18 mouse cellular contexts compared by ENCODE assay signal in the genomic region with DNA sequence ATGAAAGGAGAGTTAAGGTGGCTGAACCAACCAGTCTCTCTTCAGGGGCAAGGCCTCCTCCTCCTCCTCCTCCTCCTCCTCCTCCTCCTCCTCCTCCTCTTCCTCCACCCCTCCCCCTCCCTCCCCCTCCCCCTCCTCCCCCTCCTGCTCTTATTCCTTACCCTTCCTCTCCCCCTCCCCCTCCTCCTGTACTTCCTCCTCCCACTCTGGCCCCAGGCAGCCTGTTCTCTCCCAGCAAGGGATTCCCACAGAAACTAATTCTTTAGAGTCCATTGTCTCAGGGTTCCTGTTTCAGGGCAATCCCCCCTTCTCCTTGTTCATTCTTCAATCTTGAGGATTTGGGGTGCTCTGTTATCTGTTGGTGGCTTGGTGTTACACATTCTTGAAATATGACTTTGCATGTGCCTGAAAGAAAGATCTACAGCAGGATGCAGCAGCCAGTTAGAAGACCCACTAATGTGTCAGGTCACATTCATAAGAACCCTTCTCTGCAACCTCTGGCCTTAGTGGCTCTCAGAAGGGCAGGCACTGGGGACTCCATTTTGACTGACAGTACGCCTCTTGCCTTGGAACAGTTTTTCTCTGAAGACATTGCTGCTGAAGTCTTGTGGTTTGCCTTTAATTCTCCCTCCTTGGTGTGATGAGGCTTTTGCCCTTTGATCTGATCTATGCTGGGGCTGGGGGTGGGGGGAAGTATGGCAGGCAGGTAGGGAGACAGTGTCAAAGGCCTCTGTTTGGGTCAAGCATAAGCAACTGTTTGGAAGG. TPM values are rescaled to one million over a fixed set of nuclear protein-coding genes. Genes with fewer than 3 reads are reported as not detected.
DNase-seq lines count a peak whose midpoint lies in the region; ATAC-seq and TF ChIP-seq lines count a peak whose summit lies in the region.
"Had no signal": no experiment of that assay in that cellular context is flagged by ENCODE, and none has a peak within 500 bp of the region (broad histone marks: within the 10 kb centered on the region; RNA-seq: fewer than 3 reads in every experiment).

No protein-coding gene starts in this region.

- no peaks in the 10 kb centered on the region for H3K27me3 ChIP-seq in kidney, embryonic 15.5 days
- no peaks in the 10 kb centered on the region for H3K27me3 ChIP-seq in embryonic facial prominence, embryonic 11.5 days (ENCODE audit: control insufficient read depth, insufficient read depth, low read length)
- H3K27me3 ChIP-seq: liver, embryonic 13.5 days had no signal

- in situ Hi-C loops in ES-E14 (cut with MboI; ENCODE audit: low sequenced_read_pairs in 2 of 2, unreplicated experiment in 2 of 2), result no loop called here

- no peak for DNase-seq in kidney, adult 11 months
- DNase-seq in ES-E14 (ENCODE audit: low read depth, low spot score), result no peak
- DNase-seq in embryonic facial prominence, embryonic 11.5 days (ENCODE audit: low spot score), result peak; percentile 22
- DNase-seq in thymus, postnatal 36 days, result peak; percentile 27 to 33
- DNase-seq in frontal cortex, adult 2 months (ENCODE audit: extremely low spot score in 1 of 2, low spot score in 1 of 2), result no peak
- DNase-seq in testis, postnatal 10 days (ENCODE audit: low spot score), result no peak
- DNase-seq in heart, postnatal 25 days (ENCODE audit: low spot score), result no peak
- DNase-seq: adrenal gland, postnatal 25 days; cerebellum, postnatal 25 days; liver, embryonic 13.5 days; right cerebral cortex, postnatal 14 days had no signal

- WGBS in kidney, embryonic 15.5 days, result 100% methylated on average over 1 of the region's 1 CpGs
- WGBS in embryonic facial prominence, embryonic 11.5 days, result 75% methylated on average over 1 of the region's 1 CpGs

- no peaks in the 10 kb centered on the region for H3K36me3 ChIP-seq in kidney, embryonic 15.5 days
- no peaks in the 10 kb centered on the region for H3K36me3 ChIP-seq in ES-E14 (ENCODE audit: control insufficient read depth, insufficient read depth, low read length, poor library complexity, severe bottlenecking)
- H3K36me3 ChIP-seq in embryonic facial prominence, embryonic 11.5 days (replicated peaks; ENCODE audit: control insufficient read depth, insufficient read depth, low read depth, low read length), result no peaks in the 10 kb centered on the region
- H3K36me3 ChIP-seq: liver, embryonic 13.5 days had no signal

- peaks cover 10% of the 10 kb centered on the region; the same call in 1 of the 2 replicates for H3K4me1 ChIP-seq in kidney, embryonic 15.5 days
- peaks cover 2 to 18% of the 10 kb centered on the region in 2 experiments; a peak in 3 of 4 replicates for H3K4me1 ChIP-seq in ES-E14 (ENCODE audit: control insufficient read depth in 2 of 2, insufficient read depth in 2 of 2, low read length in 2 of 2, poor library complexity in 1 of 2)
- no peaks in the 10 kb centered on the region for H3K4me1 ChIP-seq in embryonic facial prominence, embryonic 11.5 days (ENCODE audit: control insufficient read depth, insufficient read depth, low read length)

- no peak for ATAC-seq in kidney, embryonic 15.5 days (replicated peaks; ENCODE audit: low FRiP score)
- no peak for ATAC-seq in embryonic facial prominence, embryonic 11.5 days (replicated peaks; ENCODE audit: insufficient number of reproducible peaks, low FRiP score, low TSS enrichment, low read depth)
- ATAC-seq: lung, postnatal 0 days had no signal

- intact Hi-C loops in heart, postnatal 25 days (cut with DNase I), result no loop called here

- H3K9ac ChIP-seq in kidney, embryonic 15.5 days, result no peak overlapping the region
- peak overlapping the region; percentile 9; the same call in 1 of the 2 replicates for H3K9ac ChIP-seq in ES-E14 (ENCODE audit: insufficient read depth, low read depth, low read length, poor library complexity, severe bottlenecking)
- H3K9ac ChIP-seq in embryonic facial prominence, embryonic 11.5 days (replicated peaks; ENCODE audit: low read length), result no peak overlapping the region
- H3K9ac ChIP-seq: liver, embryonic 13.5 days had no signal

- 0 out of 2 replicates have a peak overlapping the region, but pooled peaks have one; percentile 2 for H3K27ac ChIP-seq in kidney, embryonic 15.5 days
- H3K27ac ChIP-seq in ES-E14 (ENCODE audit: insufficient read depth, low read depth, low read length, poor library complexity, severe bottlenecking), result peak overlapping the region; percentile 74
- H3K27ac ChIP-seq in embryonic facial prominence, embryonic 11.5 days (replicated peaks; ENCODE audit: low read depth, low read length), result no peak overlapping the region; the same call in 1 of the 2 replicates
- H3K27ac ChIP-seq: kidney, postnatal 0 days; liver, embryonic 13.5 days had no signal

- no peak overlapping the region for H3K4me2 ChIP-seq in kidney, embryonic 15.5 days
- H3K4me2 ChIP-seq in embryonic facial prominence, embryonic 11.5 days (ENCODE audit: low read depth, low read length), result no peak overlapping the region
- H3K4me2 ChIP-seq: liver, embryonic 13.5 days had no signal

- no peak overlapping the region for H3K4me3 ChIP-seq in kidney, embryonic 15.5 days (replicated peaks)
- H3K4me3 ChIP-seq in ES-E14 (ENCODE audit: insufficient read depth in 1 of 2, low read depth in 1 of 2, low read length in 2 of 2, poor library complexity in 1 of 2, severe bottlenecking in 1 of 2), result no peak overlapping the region
- no peak overlapping the region for H3K4me3 ChIP-seq in embryonic facial prominence, embryonic 11.5 days (ENCODE audit: low read depth, low read length)
- H3K4me3 ChIP-seq: erythroblast, embryonic 14.5 days; liver, embryonic 13.5 days; myocyte had no signal

- H3K9me3 ChIP-seq in kidney, embryonic 15.5 days (replicated peaks), result no peaks in the 10 kb centered on the region
- H3K9me3 ChIP-seq in ES-E14 (ENCODE audit: control insufficient read depth, insufficient read depth, low read depth, low read length), result no peaks in the 10 kb centered on the region
- H3K9me3 ChIP-seq in embryonic facial prominence, embryonic 11.5 days (replicated peaks; ENCODE audit: control insufficient read depth, low read length), result no peaks in the 10 kb centered on the region
- H3K9me3 ChIP-seq: liver, embryonic 13.5 days had no signal

TF ChIP-seq in ES-E14, 5 proteins besides CTCF, POLR2A, EP300 and RAD21:
- TF ChIP-seq ZNF384 (IDR thresholded peaks at IDR 0.05; ENCODE audit: low read depth, low read length) (no peak), MAFK (IDR thresholded peaks at IDR 0.05; ENCODE audit: insufficient read depth, low read depth, low read length) (no peak), HCFC1 (IDR thresholded peaks at IDR 0.05; ENCODE audit: borderline replicate concordance, insufficient read depth, low read length) (no peak), ZC3H11A (IDR thresholded peaks at IDR 0.05; ENCODE audit: borderline replicate concordance, low read depth, low read length) (no peak), CHD2 (IDR thresholded peaks at IDR 0.05; ENCODE audit: low read depth, low read length) (no peak)

RNA-seq across cellular contexts. Expression of a gene that starts 30.9 kb away (rescaled TPM):
- 10.9 and 11.1 TPM in 2 replicates for polyA plus RNA-seq in kidney, embryonic 15.5 days (2015; fragmentation: Nextera tagmentation; extraction: Ambion mirVana)
- total RNA-seq in ES-E14 (2012; rRNA removed), result 8.8 and 9.5 TPM in 2 replicates
- polyA plus RNA-seq in embryonic facial prominence, embryonic 11.5 days (2014; fragmentation: Nextera tagmentation; extraction: Ambion mirVana), result 11.5 and 14.3 TPM in 2 replicates
- polyA plus RNA-seq in frontal cortex, adult 2 months (2012; rRNA removed), result 153 and 156 TPM in 2 replicates
- 1 to 10 TPM in 1 of 2 experiments, under 1 TPM in 1; 0.45 to 1.3 TPM for total RNA-seq in heart, postnatal 25 days (2021)
- total RNA-seq: megakaryocyte-erythroid progenitor cell, adult 5-6 weeks had no signal
- polyA plus RNA-seq: erythroblast, embryonic 14.5 days had no signal

RNA-seq across cellular contexts. Expression of a gene that starts 58.2 kb away (rescaled TPM):
- polyA plus RNA-seq in kidney, embryonic 15.5 days (2015; fragmentation: Nextera tagmentation; extraction: Ambion mirVana), result 4.0 TPM in 1 of 2 replicates, not detected in the other
- total RNA-seq in ES-E14 (2012; rRNA removed), result 3.8 and 7.0 TPM in 2 replicates
- polyA plus RNA-seq in embryonic facial prominence, embryonic 11.5 days (2014; fragmentation: Nextera tagmentation; extraction: Ambion mirVana), result 0.93 and 1.2 TPM in 2 replicates
- 0.12 and 0.27 TPM in 2 replicates for polyA plus RNA-seq in frontal cortex, adult 2 months (2012; rRNA removed)
- total RNA-seq in heart, postnatal 25 days (2021), result not detected
- total RNA-seq: adrenal gland, postnatal 25 days; megakaryocyte-erythroid progenitor cell, adult 5-6 weeks had no signal
- polyA plus RNA-seq: erythroblast, embryonic 14.5 days; heart, postnatal 0 days; liver, embryonic 13.5 days; myocyte had no signal

Comparison
In these comparisons a context has a peak if more than half of its experiments do, and no peak if none do; other contexts are left out.
1. DNase-seq: peak in embryonic facial prominence, embryonic 11.5 days (single experiment) and thymus, postnatal 36 days (2 of 2); none in kidney, adult 11 months (single experiment), ES-E14 (single experiment), frontal cortex, adult 2 months (0 of 2), testis, postnatal 10 days (single experiment) and heart, postnatal 25 days (single experiment).
2. RNA of a gene that starts 30.9 kb away (polyA plus RNA-seq): 153 to 156 TPM in frontal cortex, adult 2 months; 11.5 to 14.3 TPM in embryonic facial prominence, embryonic 11.5 days and 10.9 to 11.1 TPM in kidney, embryonic 15.5 days; every median in the first group is over 10 times any median in the second.